Mouse (Mus musculus) cerebellum, adult (tissue): ENCODE results near the gene H2afy.

Experiments
- ATAC-seq: cut with Nextera tagmentation; 2 replicates; pipeline ENCODE4 v1.9.2; 2017; ENCODE audit warnings: mild to moderate bottlenecking, moderate library complexity, mixed read lengths; ENCODE audit not compliant: insufficient number of reproducible peaks, low FRiP score, low TSS enrichment

The H2afy gene

GRCm38 (mm10) chr13:56026026-56026425, 110.1 kb downstream of the H2afy start:
- no peak for ATAC-seq

- ATAC-seq, result no peak
These were observed 111.1 kb downstream of the H2afy start for GRCm38 (mm10) chr13:56025027-56025410.

GRCm38 (mm10) chr13:56024410-56025026, 111.6 kb downstream of the H2afy start:
- ATAC-seq, result no peak
